Mouse (Mus musculus): Measurements from ENCODE around the gene Spry2. TPM values are rescaled to one million over a fixed set of nuclear protein-coding genes. Genes with fewer than 3 reads are reported as not detected.
A peak's percentile ranks its signal among the peaks of the same experiment; 100 is the strongest.

Spry2 gene
- polyA plus RNA-seq, 1 experiment = 1.3 TPM

DNA sequence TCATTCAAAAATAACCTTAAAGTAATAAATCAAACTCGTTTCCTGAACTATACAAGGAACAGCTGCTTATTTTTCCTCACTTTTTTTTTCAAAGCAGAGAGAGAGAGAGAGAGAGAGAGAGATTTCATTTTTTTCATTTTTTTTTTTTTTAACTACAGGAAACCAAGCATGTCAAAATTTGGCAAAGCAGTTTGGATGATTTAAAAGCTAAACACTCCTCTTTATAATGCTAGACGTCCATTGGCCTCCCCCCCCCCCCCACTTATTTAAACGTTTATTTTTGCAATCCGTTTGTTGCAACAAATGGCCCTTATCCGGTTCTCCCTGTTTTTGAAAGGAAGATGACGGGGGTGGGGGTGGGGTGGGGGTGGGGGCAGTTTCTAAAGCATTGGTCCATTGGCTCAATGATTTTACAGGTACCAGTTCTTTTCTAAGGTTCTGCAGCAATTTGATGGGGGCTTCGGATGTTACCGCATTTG lies 24.6 kb upstream of the Spry2 start:
- H3K36me3 ChIP-seq (ENCODE audit: control insufficient read depth, insufficient read depth, low read length) = no peaks in the 10 kb centered on the region
- H3K27ac ChIP-seq (ENCODE audit: control insufficient read depth, insufficient read depth, low read depth, low read length) = no peak overlapping the region
- peaks cover 2% of the 10 kb centered on the region; the same call in 1 of the 2 replicates for H3K4me1 ChIP-seq (ENCODE audit: control insufficient read depth, insufficient read depth, low read length)
- no peak for TF ChIP-seq POLR2A (IDR thresholded peaks at IDR 0.05; ENCODE audit: control insufficient read depth, low read depth, low read length)
- no peaks in the 10 kb centered on the region for H3K27me3 ChIP-seq (ENCODE audit: control insufficient read depth, insufficient read depth, low read length)
- no peak overlapping the region for H3K4me3 ChIP-seq (ENCODE audit: control insufficient read depth, low read depth, low read length)

DNA sequence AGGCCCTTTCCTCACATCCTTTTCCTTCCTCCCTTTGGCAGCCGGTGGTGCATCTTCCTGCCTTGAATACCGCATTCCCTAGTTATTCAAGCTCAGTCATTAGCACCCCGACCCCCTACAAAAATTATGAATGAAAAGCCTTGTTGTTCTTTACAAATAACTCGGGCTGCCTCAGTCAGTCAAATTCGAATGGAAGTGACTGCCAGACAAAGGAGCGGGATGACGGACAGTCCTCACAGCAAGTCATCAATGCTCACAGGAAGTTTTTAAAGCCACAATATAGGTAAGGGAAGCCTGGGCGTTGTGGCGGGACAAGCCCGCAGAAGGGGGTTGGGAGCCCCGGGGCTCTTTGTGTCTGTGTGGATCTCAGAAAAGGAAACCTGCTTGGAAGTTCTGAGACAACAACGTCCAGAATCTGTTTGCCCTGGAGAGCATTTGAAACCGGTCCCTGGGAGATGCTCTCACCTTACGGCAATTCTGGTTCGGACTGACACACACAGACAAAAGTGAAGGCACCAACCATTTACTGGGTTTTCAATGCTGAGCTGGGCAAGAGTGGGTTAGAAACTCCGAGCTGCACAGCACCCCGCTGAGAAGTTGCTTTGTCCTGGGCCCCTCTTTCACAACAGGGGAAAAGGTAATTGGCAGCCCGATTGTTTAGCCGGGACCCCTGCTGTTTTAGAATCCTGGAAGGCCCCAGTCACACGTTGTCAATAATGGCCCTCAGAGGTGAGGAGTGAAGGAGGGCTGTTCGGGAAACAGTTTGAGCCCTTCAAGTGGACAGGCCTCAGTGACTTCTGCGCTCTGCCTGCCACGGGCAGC lies 24.0 kb upstream of the Spry2 start:
- no peaks in the 10 kb centered on the region for H3K36me3 ChIP-seq (ENCODE audit: control insufficient read depth, insufficient read depth, low read length)
- H3K4me1 ChIP-seq (ENCODE audit: control insufficient read depth, insufficient read depth, low read length) = peaks cover 2% of the 10 kb centered on the region; the same call in 1 of the 2 replicates
- no peaks in the 10 kb centered on the region for H3K27me3 ChIP-seq (ENCODE audit: control insufficient read depth, insufficient read depth, low read length)
- H3K27ac ChIP-seq (ENCODE audit: control insufficient read depth, insufficient read depth, low read depth, low read length) = no peak overlapping the region
- no peak for TF ChIP-seq CTCF (IDR thresholded peaks at IDR 0.05; ENCODE audit: control insufficient read depth, insufficient read depth, insufficient replicate concordance, low read depth, low read length)
- TF ChIP-seq POLR2A (IDR thresholded peaks at IDR 0.05; ENCODE audit: control insufficient read depth, low read depth, low read length) = no peak
- H3K4me3 ChIP-seq (ENCODE audit: control insufficient read depth, low read depth, low read length) = peak overlapping the region; percentile 23

DNA sequence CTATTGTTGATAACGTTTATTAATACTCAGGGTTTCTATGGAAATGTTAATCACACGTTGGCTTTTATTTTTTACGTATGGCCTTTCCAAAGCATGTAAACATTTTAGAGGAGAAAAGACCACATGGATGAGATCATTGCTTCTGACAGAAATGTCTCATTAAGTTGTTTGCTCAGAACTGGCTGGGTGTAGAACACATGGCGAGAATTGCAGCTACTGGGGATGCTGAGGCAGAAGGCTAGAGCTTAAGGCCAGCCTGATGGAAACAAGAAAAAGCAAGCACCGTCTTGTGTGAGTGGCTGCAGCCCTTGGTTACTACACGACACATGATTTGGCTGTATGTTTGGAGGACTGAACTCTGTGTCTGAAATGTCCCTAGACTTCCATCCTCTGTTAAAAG lies 10.6 kb upstream of the Spry2 start:
- Histone ChIP-seq H3K27ac (ENCODE audit: control insufficient read depth, insufficient read depth, low read depth, low read length) (no peak overlapping the region), H3K27me3 (ENCODE audit: control insufficient read depth, insufficient read depth, low read length) (no peaks in the 10 kb centered on the region), H3K36me3 (ENCODE audit: control insufficient read depth, insufficient read depth, low read length) (no peaks in the 10 kb centered on the region), H3K4me3 (ENCODE audit: control insufficient read depth, low read depth, low read length) (no peak overlapping the region), H3K4me1 (ENCODE audit: control insufficient read depth, insufficient read depth, low read length) (no peaks in the 10 kb centered on the region)
- TF ChIP-seq CTCF (IDR thresholded peaks at IDR 0.05; ENCODE audit: control insufficient read depth, insufficient read depth, insufficient replicate concordance, low read depth, low read length) = no peak
- no peak for TF ChIP-seq POLR2A (IDR thresholded peaks at IDR 0.05; ENCODE audit: control insufficient read depth, low read depth, low read length)

DNA sequence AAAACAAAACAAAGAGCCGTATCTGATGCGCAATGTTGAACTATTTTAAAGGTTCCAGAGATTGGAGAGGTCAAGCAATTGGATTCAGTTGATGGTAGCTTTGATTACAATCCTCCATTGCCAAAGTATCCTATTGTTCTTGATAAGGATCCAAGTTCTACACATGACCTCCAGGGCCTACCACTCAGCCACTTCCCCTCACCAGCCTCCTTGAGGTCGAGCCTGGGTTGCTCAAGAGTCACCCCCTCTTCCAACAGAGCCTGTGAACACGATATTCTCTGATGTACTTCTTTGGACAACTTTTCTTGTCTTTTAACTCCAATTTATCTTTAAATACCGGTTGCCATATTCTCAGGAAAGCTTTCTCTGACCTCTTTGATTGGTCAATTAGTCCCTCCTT lies 9.3 kb upstream of the Spry2 start:
- no peaks in the 10 kb centered on the region for H3K27me3 ChIP-seq (ENCODE audit: control insufficient read depth, insufficient read depth, low read length)
- H3K27ac ChIP-seq (ENCODE audit: control insufficient read depth, insufficient read depth, low read depth, low read length) = no peak overlapping the region
- H3K4me1 ChIP-seq (ENCODE audit: control insufficient read depth, insufficient read depth, low read length) = no peaks in the 10 kb centered on the region
- no peaks in the 10 kb centered on the region for H3K36me3 ChIP-seq (ENCODE audit: control insufficient read depth, insufficient read depth, low read length)
- no peak for TF ChIP-seq POLR2A (IDR thresholded peaks at IDR 0.05; ENCODE audit: control insufficient read depth, low read depth, low read length)
- no peak for TF ChIP-seq CTCF (IDR thresholded peaks at IDR 0.05; ENCODE audit: control insufficient read depth, insufficient read depth, insufficient replicate concordance, low read depth, low read length)
- H3K4me3 ChIP-seq (ENCODE audit: control insufficient read depth, low read depth, low read length) = no peak overlapping the region

DNA sequence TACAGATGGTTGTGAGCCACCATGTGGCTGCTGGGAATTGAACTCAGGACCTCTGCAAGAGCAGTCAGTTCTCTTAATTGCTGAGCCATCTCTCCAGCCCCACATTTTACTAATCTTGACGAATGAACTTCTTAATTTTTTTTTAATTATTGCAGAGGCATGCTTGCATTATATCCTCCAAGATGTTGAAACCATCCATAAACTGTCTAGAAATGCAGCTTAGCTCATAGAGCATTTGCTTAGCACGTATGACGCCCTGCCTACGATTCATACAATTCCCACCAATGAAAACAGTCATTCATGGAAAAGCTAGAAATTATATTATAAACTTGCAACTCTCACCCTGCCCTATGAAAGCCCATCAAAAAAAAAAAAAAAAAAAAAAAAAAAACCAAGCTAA lies 8.9 kb upstream of the Spry2 start:
- Histone ChIP-seq H3K4me3 (ENCODE audit: control insufficient read depth, low read depth, low read length) (no peak overlapping the region), H3K27ac (ENCODE audit: control insufficient read depth, insufficient read depth, low read depth, low read length) (no peak overlapping the region), H3K4me1 (ENCODE audit: control insufficient read depth, insufficient read depth, low read length) (no peaks in the 10 kb centered on the region), H3K36me3 (ENCODE audit: control insufficient read depth, insufficient read depth, low read length) (no peaks in the 10 kb centered on the region), H3K27me3 (ENCODE audit: control insufficient read depth, insufficient read depth, low read length) (no peaks in the 10 kb centered on the region)
- TF ChIP-seq POLR2A (IDR thresholded peaks at IDR 0.05; ENCODE audit: control insufficient read depth, low read depth, low read length) (no peak), CTCF (IDR thresholded peaks at IDR 0.05; ENCODE audit: control insufficient read depth, insufficient read depth, insufficient replicate concordance, low read depth, low read length) (no peak)

DNA sequence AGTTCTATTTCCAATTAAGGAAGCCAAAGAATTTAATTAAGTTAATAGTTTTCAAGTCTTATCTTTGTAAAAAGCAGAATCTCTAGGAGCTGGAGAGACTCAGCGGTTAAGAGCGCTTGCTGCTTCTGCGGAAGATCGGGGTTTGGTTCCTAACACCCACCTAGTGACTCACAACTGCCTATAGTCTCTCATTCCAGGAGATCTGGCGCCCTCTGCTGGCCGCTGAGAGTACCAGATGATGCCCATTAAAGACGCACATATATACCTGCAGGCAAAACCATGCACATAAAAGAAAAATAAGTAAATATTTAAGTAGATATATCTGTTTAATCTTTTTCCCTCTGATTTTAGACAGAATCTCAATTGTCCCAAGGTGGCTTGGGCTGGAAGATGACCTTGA lies 6.2 kb upstream of the Spry2 start:
- peak; percentile 78; the same call in 1 of the 2 replicates for TF ChIP-seq CTCF (IDR thresholded peaks at IDR 0.05; ENCODE audit: control insufficient read depth, insufficient read depth, insufficient replicate concordance, low read depth, low read length)
- TF ChIP-seq POLR2A (IDR thresholded peaks at IDR 0.05; ENCODE audit: control insufficient read depth, low read depth, low read length) = no peak
- Histone ChIP-seq H3K4me1 (ENCODE audit: control insufficient read depth, insufficient read depth, low read length) (peaks cover 7% of the 10 kb centered on the region), H3K36me3 (ENCODE audit: control insufficient read depth, insufficient read depth, low read length) (no peaks in the 10 kb centered on the region), H3K27me3 (ENCODE audit: control insufficient read depth, insufficient read depth, low read length) (no peaks in the 10 kb centered on the region), H3K27ac (ENCODE audit: control insufficient read depth, insufficient read depth, low read depth, low read length) (no peak overlapping the region), H3K4me3 (ENCODE audit: control insufficient read depth, low read depth, low read length) (no peak overlapping the region)

DNA sequence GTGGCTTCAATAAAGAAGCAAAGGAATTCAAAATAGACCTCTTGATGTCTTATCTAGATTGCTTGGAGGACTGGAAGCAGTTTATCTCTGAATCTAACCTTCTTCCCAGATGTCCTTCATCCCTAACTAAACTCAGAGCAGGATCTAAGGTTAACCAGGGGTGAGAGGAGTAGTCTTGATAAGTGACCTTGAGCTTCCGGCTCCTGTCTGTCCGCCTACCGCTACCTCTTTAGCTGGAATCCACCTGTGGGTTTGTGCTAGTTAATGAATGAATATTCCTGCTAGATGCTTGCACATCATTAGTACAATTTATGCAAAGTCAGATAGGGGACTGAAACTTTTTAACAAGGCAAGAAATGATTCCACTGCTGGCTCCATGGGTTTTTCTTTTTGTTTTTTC lies 4.2 kb upstream of the Spry2 start:
- TF ChIP-seq POLR2A (IDR thresholded peaks at IDR 0.05; ENCODE audit: control insufficient read depth, low read depth, low read length) (no peak), CTCF (IDR thresholded peaks at IDR 0.05; ENCODE audit: control insufficient read depth, insufficient read depth, insufficient replicate concordance, low read depth, low read length) (no peak)
- H3K4me1 ChIP-seq (ENCODE audit: control insufficient read depth, insufficient read depth, low read length) = peaks cover 15% of the 10 kb centered on the region
- H3K27me3 ChIP-seq (ENCODE audit: control insufficient read depth, insufficient read depth, low read length) = no peaks in the 10 kb centered on the region
- H3K4me3 ChIP-seq (ENCODE audit: control insufficient read depth, low read depth, low read length) = no peak overlapping the region
- no peaks in the 10 kb centered on the region for H3K36me3 ChIP-seq (ENCODE audit: control insufficient read depth, insufficient read depth, low read length)
- H3K27ac ChIP-seq (ENCODE audit: control insufficient read depth, insufficient read depth, low read depth, low read length) = no peak overlapping the region
